Mouse (Mus musculus): Measurements from ENCODE around the gene Zfp933. TPM values are rescaled to one million over a fixed set of nuclear protein-coding genes. Genes with fewer than 3 reads are reported as not detected.
"Not testable (repeated sequence)": the region's sequence is repeated elsewhere in the genome, so short reads cannot be mapped to it uniquely, and the experiment has no call there.

Zfp933 gene
- polyA plus RNA-seq, 1 experiment from 2014 or later = 1.5 TPM

DNA sequence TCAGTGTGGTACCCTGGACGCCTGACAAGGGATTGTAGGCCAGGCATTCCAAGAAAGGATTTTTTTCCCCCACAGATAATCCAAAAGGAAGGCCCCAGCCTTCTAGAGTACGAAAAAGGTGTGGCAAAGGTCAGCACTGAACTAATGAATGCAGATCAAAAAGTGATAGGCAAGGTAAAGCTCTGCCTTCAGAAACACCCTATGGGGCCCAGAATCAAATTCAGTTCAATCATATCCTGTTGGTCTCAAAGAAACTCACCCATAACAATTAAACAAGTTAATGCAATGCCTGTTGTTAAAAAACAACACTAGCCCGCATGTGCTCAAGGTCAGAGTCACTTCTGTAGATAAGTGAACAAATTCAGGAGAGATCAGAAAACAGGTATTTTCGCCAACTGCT is 23.8 kb downstream of the Zfp933 start:
- Histone ChIP-seq H3K9me3 (replicated peaks; ENCODE audit: control insufficient read depth, low read length) (peaks cover 15% of the 10 kb centered on the region), H3K9ac (ENCODE audit: low read depth, low read length) (no peak overlapping the region), H3K4me1 (ENCODE audit: control insufficient read depth, low read depth, low read length) (no peaks in the 10 kb centered on the region), H3K4me3 (ENCODE audit: low read depth, low read length) (no peak overlapping the region), H3K27ac (ENCODE audit: low read length) (no peak overlapping the region), H3K4me2 (ENCODE audit: low read depth, low read length) (no peak overlapping the region), H3K36me3 (ENCODE audit: control insufficient read depth, insufficient read depth) (peaks cover 31% of the 10 kb centered on the region), H3K27me3 (ENCODE audit: control insufficient read depth, insufficient read depth, low read depth, low read length) (no peaks in the 10 kb centered on the region)
- no peak for ATAC-seq (ENCODE audit: low read depth)
- WGBS (ENCODE audit: insufficient replicate concordance) = 63% methylated on average over 4 of the region's 4 CpGs

DNA sequence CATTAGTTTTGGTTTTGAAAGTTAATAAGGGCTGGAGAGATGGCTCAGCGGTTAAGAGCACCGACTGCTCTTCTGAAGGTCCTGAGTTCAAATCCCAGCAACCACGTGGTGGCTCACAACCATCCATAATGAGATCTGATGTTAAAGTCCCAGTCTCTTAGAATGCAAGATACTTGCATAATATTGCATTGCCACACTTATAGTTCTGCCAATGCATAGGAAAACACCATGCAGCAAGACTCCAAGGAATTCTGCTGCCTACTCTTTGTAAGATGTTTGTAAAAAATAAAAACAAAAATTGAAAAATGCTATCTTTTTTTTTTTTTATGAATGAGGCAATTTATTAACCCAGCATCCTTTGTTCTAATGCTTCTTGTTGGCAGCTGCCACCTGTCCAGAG is 26.8 kb downstream of the Zfp933 start:
- not testable (repeated sequence) for H3K9ac ChIP-seq (ENCODE audit: low read depth, low read length); H3K4me3 ChIP-seq (ENCODE audit: low read depth, low read length); H3K27me3 ChIP-seq (ENCODE audit: control insufficient read depth, insufficient read depth, low read depth, low read length); H3K4me1 ChIP-seq (ENCODE audit: control insufficient read depth, low read depth, low read length); H3K4me2 ChIP-seq (ENCODE audit: low read depth, low read length); H3K27ac ChIP-seq (ENCODE audit: low read length); ATAC-seq (ENCODE audit: low read depth)
- Histone ChIP-seq H3K9me3 (replicated peaks; ENCODE audit: control insufficient read depth, low read length) (peaks cover 15% of the 10 kb centered on the region), H3K36me3 (ENCODE audit: control insufficient read depth, insufficient read depth) (peaks cover 13% of the 10 kb centered on the region)
- WGBS (ENCODE audit: insufficient replicate concordance) = 69% methylated on average over 3 of the region's 3 CpGs

DNA sequence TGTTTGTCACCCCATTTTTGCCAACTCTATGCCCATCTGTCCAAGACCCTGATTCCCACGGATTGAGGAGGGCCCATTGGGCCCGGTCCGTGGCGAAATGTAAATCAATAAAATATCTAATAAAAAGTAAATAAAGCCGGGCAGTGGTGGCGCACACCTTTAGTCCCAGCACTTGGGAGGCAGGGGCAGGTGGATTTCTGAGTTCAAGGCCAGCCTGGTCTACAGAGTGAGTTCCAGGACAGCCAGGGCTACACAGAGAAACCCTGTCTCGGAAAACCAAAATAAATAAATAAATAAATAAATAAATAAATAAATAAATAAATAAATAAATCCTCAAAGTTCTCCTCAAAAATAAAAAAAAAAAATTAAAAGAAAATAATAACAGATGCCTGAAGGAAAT is 28.5 kb downstream of the Zfp933 start:
- H3K9ac ChIP-seq (ENCODE audit: low read depth, low read length); H3K4me3 ChIP-seq (ENCODE audit: low read depth, low read length); H3K4me2 ChIP-seq (ENCODE audit: low read depth, low read length); H3K36me3 ChIP-seq (ENCODE audit: control insufficient read depth, insufficient read depth); H3K27me3 ChIP-seq (ENCODE audit: control insufficient read depth, insufficient read depth, low read depth, low read length); ATAC-seq (ENCODE audit: low read depth); H3K27ac ChIP-seq (ENCODE audit: low read length); H3K4me1 ChIP-seq (ENCODE audit: control insufficient read depth, low read depth, low read length): not testable (repeated sequence)
- 67% methylated on average over 7 of the region's 7 CpGs for WGBS (ENCODE audit: insufficient replicate concordance)
- H3K9me3 ChIP-seq (replicated peaks; ENCODE audit: control insufficient read depth, low read length) = peaks cover 11% of the 10 kb centered on the region

DNA sequence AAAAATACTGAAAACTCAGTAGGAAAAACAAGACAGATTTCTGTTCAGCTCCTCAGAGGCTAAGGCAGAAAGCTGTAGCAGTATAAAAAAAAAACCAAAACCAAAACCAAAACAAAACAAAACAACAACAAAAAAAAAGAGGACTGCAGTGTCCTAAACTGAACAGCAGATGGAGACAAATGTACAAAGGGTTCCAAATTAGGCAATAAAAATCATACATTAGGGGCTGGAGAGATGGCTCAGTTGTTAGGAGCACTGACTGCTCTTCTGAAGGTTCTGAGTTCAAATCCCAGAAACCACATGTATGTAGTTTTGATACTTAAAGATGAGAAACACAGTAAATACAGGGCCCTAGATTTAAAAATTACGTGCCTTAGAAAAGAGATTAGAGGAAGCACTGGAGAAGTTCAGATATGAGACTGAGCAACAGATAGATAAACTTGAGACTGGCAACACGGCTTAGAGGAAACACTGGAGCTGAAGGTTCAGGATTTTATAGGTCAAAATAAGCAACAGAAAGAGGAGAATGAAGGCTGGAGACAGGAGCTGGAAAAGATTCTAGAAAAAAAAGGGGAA is 33.5 kb downstream of the Zfp933 start:
- Histone ChIP-seq H3K36me3 (ENCODE audit: control insufficient read depth, insufficient read depth) (no peaks in the 10 kb centered on the region), H3K4me2 (ENCODE audit: low read depth, low read length) (no peak overlapping the region), H3K4me1 (ENCODE audit: control insufficient read depth, low read depth, low read length) (no peaks in the 10 kb centered on the region; the same call in 1 of the 2 replicates), H3K4me3 (ENCODE audit: low read depth, low read length) (0 out of 2 replicates have a peak overlapping the region, but pooled peaks have one; percentile 6), H3K9me3 (replicated peaks; ENCODE audit: control insufficient read depth, low read length) (no peaks in the 10 kb centered on the region), H3K27me3 (ENCODE audit: control insufficient read depth, insufficient read depth, low read depth, low read length) (no peaks in the 10 kb centered on the region), H3K9ac (ENCODE audit: low read depth, low read length) (no peak overlapping the region), H3K27ac (ENCODE audit: low read length) (no peak overlapping the region)
- ATAC-seq (ENCODE audit: low read depth) = 0 out of 2 replicates have a peak, but pooled peaks have one; percentile 11
- 26% methylated on average over 2 of the region's 2 CpGs for WGBS (ENCODE audit: insufficient replicate concordance)

DNA sequence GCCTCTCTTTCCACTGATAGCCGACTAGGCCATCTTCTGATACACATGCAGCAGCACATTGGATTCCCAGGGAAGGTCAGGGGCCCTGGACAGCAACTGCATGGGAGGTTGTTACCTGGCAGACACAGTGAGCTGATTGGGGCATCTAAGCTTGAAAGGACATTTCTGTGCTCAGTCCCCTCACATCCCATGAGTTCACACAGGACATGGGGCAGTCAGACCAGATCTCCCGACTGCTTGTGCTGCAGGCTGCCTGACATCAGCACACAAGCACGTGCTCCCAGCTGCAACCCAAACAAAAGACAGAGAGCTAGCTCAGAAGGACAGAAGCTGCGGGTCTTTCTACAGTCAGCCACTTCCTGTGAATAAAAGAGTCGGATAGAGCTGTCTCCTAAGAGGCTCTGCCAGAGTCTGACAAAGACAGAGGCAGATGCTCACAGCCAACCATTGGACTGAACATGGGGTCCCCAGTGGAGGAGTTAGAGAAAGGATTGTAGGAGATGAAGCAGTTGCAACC is 34.9 kb downstream of the Zfp933 start:
- WGBS (ENCODE audit: insufficient replicate concordance) = 35% methylated on average over 5 of the region's 5 CpGs
- no peaks in the 10 kb centered on the region for H3K36me3 ChIP-seq (ENCODE audit: control insufficient read depth, insufficient read depth)
- no peak overlapping the region for H3K9ac ChIP-seq (ENCODE audit: low read depth, low read length)
- no peaks in the 10 kb centered on the region for H3K9me3 ChIP-seq (replicated peaks; ENCODE audit: control insufficient read depth, low read length)
- H3K27me3 ChIP-seq (ENCODE audit: control insufficient read depth, insufficient read depth, low read depth, low read length) = no peaks in the 10 kb centered on the region
- H3K4me3 ChIP-seq (ENCODE audit: low read depth, low read length) = no peak overlapping the region
- no peak overlapping the region for H3K4me2 ChIP-seq (ENCODE audit: low read depth, low read length)
- H3K27ac ChIP-seq (ENCODE audit: low read length) = no peak overlapping the region
- H3K4me1 ChIP-seq (ENCODE audit: control insufficient read depth, low read depth, low read length) = no peaks in the 10 kb centered on the region; the same call in 1 of the 2 replicates
- no peak for ATAC-seq (ENCODE audit: low read depth)

DNA sequence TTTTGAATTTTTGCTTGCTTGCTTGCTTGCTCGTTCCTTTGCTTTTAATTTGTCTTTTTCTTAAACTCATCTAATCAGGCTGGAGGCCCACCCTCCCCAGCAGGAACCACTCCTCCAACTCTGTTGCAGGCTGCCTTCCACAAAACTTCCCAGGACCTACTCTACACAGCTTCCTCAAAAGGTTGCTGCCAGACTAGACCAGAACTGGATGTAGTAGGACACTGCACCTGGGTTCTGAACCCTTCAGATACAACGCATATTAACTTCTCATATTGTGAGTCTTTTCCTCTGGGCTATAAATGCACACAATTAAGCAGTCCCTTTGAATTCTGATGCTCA is 38.2 kb downstream of the Zfp933 start:
- H3K27ac ChIP-seq (ENCODE audit: low read length); H3K9ac ChIP-seq (ENCODE audit: low read depth, low read length); H3K9me3 ChIP-seq (replicated peaks; ENCODE audit: control insufficient read depth, low read length); H3K4me1 ChIP-seq (ENCODE audit: control insufficient read depth, low read depth, low read length); ATAC-seq (ENCODE audit: low read depth); H3K27me3 ChIP-seq (ENCODE audit: control insufficient read depth, insufficient read depth, low read depth, low read length); H3K36me3 ChIP-seq (ENCODE audit: control insufficient read depth, insufficient read depth): not testable (repeated sequence)
- 29% methylated on average over 2 of the region's 2 CpGs for WGBS (ENCODE audit: insufficient replicate concordance)
- Histone ChIP-seq H3K4me3 (ENCODE audit: low read depth, low read length) (peak overlapping the region; percentile 65), H3K4me2 (ENCODE audit: low read depth, low read length) (peak overlapping the region; percentile 68)

DNA sequence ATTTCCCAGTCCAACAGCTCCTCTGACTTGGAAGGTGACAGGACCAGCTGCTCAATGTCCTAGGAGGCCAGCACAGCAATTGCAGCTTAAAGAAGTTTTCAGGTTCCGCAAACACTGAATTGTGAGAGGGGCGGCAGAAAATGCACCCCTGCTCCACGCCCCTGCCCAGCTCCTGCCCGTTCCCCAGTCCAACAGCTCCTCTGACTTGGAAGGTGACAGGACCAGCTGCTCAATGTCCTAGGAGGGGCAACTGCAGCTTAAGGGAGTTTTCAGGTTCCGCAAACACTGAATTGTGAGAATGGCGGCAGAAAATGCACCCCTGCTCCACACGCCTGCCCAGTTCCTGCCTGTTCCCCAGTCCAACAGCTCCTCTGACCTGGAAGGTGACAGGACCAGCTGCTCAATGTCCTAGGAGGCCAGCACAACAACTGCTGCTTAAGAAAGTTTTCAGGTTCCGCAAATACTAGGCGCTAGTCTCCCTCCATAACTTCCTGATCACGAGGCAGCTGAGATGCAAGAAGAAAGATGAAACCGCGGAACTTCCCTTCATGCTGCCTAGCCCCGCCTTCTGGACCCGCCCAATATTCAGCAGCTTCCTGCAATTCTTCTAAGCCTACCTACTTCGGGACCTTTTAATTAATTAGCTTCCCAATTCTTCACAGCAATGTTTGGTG is 38.7 kb downstream of the Zfp933 start, which contains the start of gene Zfp984:
Zfp984 (minus strand) TSS at position 497 of the 674 bp plus-strand sequence.
- peak; percentile 62 for ATAC-seq (ENCODE audit: low read depth)
- H3K4me2 ChIP-seq (ENCODE audit: low read depth, low read length) = peak within 1 kb of the TSS; percentile 68

DNA sequence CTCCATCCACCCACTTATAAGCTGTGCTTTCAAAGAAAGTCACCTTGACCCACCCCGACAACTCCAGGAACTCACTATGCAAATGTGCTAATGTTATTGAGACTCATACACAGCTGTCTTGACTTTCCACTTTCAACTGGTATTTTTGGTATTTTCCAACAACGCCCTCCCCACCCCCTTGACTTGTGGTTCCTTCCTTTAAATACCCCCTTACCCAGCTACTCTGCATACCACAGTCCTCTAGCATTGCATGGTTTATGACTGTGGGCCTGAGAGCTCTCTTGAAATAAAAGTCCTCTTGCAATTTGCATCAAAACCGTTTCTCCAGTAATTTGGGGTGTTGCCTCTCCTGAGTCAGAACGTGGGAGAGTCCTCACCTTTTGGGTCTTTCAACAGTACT is 39.7 kb downstream of the Zfp933 start:
- H3K27ac ChIP-seq (ENCODE audit: low read length); H3K36me3 ChIP-seq (ENCODE audit: control insufficient read depth, insufficient read depth); ATAC-seq (ENCODE audit: low read depth); H3K27me3 ChIP-seq (ENCODE audit: control insufficient read depth, insufficient read depth, low read depth, low read length); H3K9ac ChIP-seq (ENCODE audit: low read depth, low read length); H3K4me1 ChIP-seq (ENCODE audit: control insufficient read depth, low read depth, low read length); H3K9me3 ChIP-seq (replicated peaks; ENCODE audit: control insufficient read depth, low read length): not testable (repeated sequence)
- 61% methylated on average over 4 of the region's 4 CpGs for WGBS (ENCODE audit: insufficient replicate concordance)
- Histone ChIP-seq H3K4me3 (ENCODE audit: low read depth, low read length) (peak overlapping the region; percentile 65), H3K4me2 (ENCODE audit: low read depth, low read length) (peak overlapping the region; percentile 68)

More for the DNA sequence above, 38.7 kb downstream of the Zfp933 start, which contains the start of gene Zfp984:
- not testable (repeated sequence) for H3K9me3 ChIP-seq (replicated peaks; ENCODE audit: control insufficient read depth, low read length); H3K4me1 ChIP-seq (ENCODE audit: control insufficient read depth, low read depth, low read length); H3K36me3 ChIP-seq (ENCODE audit: control insufficient read depth, insufficient read depth); H3K27me3 ChIP-seq (ENCODE audit: control insufficient read depth, insufficient read depth, low read depth, low read length)
- peak within 1 kb of the TSS; percentile 65 for H3K9ac ChIP-seq (ENCODE audit: low read depth, low read length)
- H3K4me3 ChIP-seq (ENCODE audit: low read depth, low read length) = peak within 1 kb of the TSS; percentile 65
- 10% methylated on average over 15 of the region's 15 CpGs for WGBS (ENCODE audit: insufficient replicate concordance)
- peak within 1 kb of the TSS; percentile 53 for H3K27ac ChIP-seq (ENCODE audit: low read length)

DNA sequence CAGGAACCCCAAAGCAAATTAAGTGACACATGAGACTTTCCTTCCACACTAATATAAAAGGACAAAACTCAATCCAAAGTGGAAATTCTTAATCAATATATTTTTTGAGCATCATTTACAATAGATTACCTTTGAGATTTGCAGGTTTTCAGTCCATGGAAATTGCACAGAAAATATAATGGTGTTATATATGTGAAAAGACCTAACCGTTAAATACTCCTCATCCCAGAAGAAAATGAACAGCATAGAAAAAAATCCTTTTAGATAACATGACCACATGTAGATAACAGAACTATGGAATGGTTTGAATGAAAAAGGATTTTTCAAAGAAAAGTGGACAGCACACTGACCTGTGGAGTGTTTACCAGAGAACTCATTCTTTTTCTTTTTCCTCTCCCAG is 52.9 kb downstream of the Zfp933 start:
- H3K4me1 ChIP-seq (ENCODE audit: control insufficient read depth, low read depth, low read length); H3K36me3 ChIP-seq (ENCODE audit: control insufficient read depth, insufficient read depth); H3K27ac ChIP-seq (ENCODE audit: low read length); H3K9me3 ChIP-seq (replicated peaks; ENCODE audit: control insufficient read depth, low read length); H3K4me2 ChIP-seq (ENCODE audit: low read depth, low read length); H3K9ac ChIP-seq (ENCODE audit: low read depth, low read length); H3K27me3 ChIP-seq (ENCODE audit: control insufficient read depth, insufficient read depth, low read depth, low read length); H3K4me3 ChIP-seq (ENCODE audit: low read depth, low read length); ATAC-seq (ENCODE audit: low read depth): not testable (repeated sequence)
- WGBS (ENCODE audit: insufficient replicate concordance) = 78% methylated on average over 1 of the region's 1 CpGs

Measured in liver, embryonic 16.5 days (tissue).